11 mouse cellular contexts compared by ENCODE assay signal in the genomic region with DNA sequence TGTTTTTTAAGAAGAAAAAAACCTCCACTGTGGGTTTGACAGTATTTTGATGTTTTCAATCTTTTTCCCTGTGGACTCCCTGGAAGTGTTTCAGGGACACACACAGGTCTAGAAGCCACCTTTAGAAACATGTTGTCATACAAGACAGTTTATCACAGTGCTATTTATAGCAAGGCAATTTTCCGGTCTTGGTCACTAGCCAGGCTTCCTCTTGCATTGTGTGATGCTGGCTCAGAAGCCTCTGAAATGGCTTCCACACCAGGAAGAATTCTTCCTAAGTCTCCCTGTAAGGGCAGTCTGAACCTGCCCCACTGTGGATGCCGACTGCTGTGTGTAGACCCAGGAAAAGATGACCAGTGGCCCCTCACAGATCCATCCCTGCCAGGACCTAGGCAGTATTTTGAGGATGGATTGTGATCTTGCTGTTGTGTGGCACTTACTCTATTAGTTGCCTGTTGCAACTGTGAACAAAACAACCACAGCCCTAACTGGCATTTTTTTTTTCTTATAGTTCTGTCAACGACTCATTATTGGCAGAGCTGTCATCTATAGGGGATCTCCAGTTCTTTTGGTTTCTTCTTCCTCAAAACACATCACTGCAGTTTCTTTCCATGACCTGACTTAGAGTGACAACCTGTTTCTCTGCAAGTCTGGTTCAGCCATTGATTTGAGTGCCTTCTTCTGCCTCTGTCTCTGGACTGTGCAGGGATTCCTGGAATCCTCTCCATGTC. TPM values are rescaled to one million over a fixed set of nuclear protein-coding genes. Genes with fewer than 3 reads are reported as not detected.
DNase-seq lines count a peak whose midpoint lies in the region; ATAC-seq lines count a peak whose summit lies in the region.
"Had no signal": no experiment of that assay in that cellular context is flagged by ENCODE, and none has a peak within 500 bp of the region (broad histone marks: within the 10 kb centered on the region; RNA-seq: fewer than 3 reads in every experiment).

No protein-coding gene starts in this region.

- no peaks in the 10 kb centered on the region for H3K36me3 ChIP-seq in heart, embryonic 15.5 days

- peak overlapping the region; percentile 38; the same call in 1 of the 2 replicates for H3K4me2 ChIP-seq in heart, embryonic 15.5 days

- H3K4me1 ChIP-seq in heart, embryonic 15.5 days (replicated peaks) = peaks cover 15% of the 10 kb centered on the region

- H3K9ac ChIP-seq in heart, embryonic 15.5 days = no peak overlapping the region

- H3K4me3 ChIP-seq in heart, embryonic 15.5 days = no peak overlapping the region

- WGBS in heart, embryonic 15.5 days = 37% methylated on average over 3 of the region's 3 CpGs

- peak; percentile 5 for DNase-seq in adrenal gland, adult 2 months
- no peak for DNase-seq in adrenal gland, adult 18-20 months (ENCODE audit: low spot score in 2 of 2)
- DNase-seq in ovary, adult 18-20 months (ENCODE audit: low spot score) = peak; percentile 7
- no peak for DNase-seq in ovary, postnatal 14 days (ENCODE audit: low spot score)
- DNase-seq in skeletal muscle tissue, adult 2 months (ENCODE audit: low read depth, low spot score) = peak; percentile 23
- DNase-seq in retina, postnatal 1 day = no peak
- no peak for DNase-seq in right cerebral cortex, postnatal 10 days (ENCODE audit: low spot score in 2 of 2)
- DNase-seq: embryo, embryonic 11 days had no signal

- no peaks in the 10 kb centered on the region for H3K9me3 ChIP-seq in heart, embryonic 15.5 days (replicated peaks)

- peak overlapping the region; percentile 82 for H3K27ac ChIP-seq in heart, embryonic 15.5 days

- H3K27me3 ChIP-seq in heart, embryonic 15.5 days = no peaks in the 10 kb centered on the region

- ATAC-seq in heart, embryonic 15.5 days (replicated peaks; ENCODE audit: insufficient number of reproducible peaks, insufficient read depth, low FRiP score, low read depth) = peak; percentile 71; the same call in 1 of the 2 replicates
- ATAC-seq: intestine, postnatal 0 days had no signal

RNA-seq across cellular contexts. Expression of a gene that starts 18.8 kb away (rescaled TPM):
- total RNA-seq in adrenal gland, adult 2 months (2021) = 10 to 100 TPM; 36.5 to 55.8 TPM
- polyA plus RNA-seq in adrenal gland, adult 2 months (2012; rRNA removed) = 12.6 and 15.9 TPM in 2 replicates
- total RNA-seq in adrenal gland, adult 18-20 months (2021) = 10 to 100 TPM; 43.9 to 68.8 TPM
- polyA plus RNA-seq in heart, embryonic 15.5 days (2015; fragmentation: Nextera tagmentation; extraction: Ambion mirVana) = 7.8 TPM in 2 replicates

RNA-seq across cellular contexts. Expression of a gene that starts 19.1 kb away (rescaled TPM):
- 10 to 100 TPM; 24.8 to 29.8 TPM for total RNA-seq in adrenal gland, adult 2 months (2021)
- 126 and 141 TPM in 2 replicates for polyA plus RNA-seq in adrenal gland, adult 2 months (2012; rRNA removed)
- 10 to 100 TPM in 1 of 2 experiments, 1 to 10 TPM in 1; 8.6 to 29.1 TPM for total RNA-seq in adrenal gland, adult 18-20 months (2021)
- 1,372 and 1,424 TPM in 2 replicates for polyA plus RNA-seq in heart, embryonic 15.5 days (2015; fragmentation: Nextera tagmentation; extraction: Ambion mirVana)

RNA-seq across cellular contexts. Expression of a gene that starts 20.4 kb away (rescaled TPM):
- total RNA-seq in adrenal gland, adult 2 months (2021) = 10 to 100 TPM; 22.2 to 52.8 TPM
- polyA plus RNA-seq in adrenal gland, adult 2 months (2012; rRNA removed) = 4.1 and 6.6 TPM in 2 replicates
- 10 to 100 TPM; 33.0 to 84.6 TPM for total RNA-seq in adrenal gland, adult 18-20 months (2021)
- polyA plus RNA-seq in heart, embryonic 15.5 days (2015; fragmentation: Nextera tagmentation; extraction: Ambion mirVana) = 6.2 and 11.6 TPM in 2 replicates

RNA-seq across cellular contexts. Expression of a gene that starts 40.8 kb away (rescaled TPM):
- total RNA-seq in adrenal gland, adult 2 months (2021) = 100 to 1,000 TPM; 165 to 190 TPM
- 4.5 TPM in 1 of 2 replicates, not detected in the other for polyA plus RNA-seq in adrenal gland, adult 2 months (2012; rRNA removed)
- total RNA-seq in adrenal gland, adult 18-20 months (2021) = 100 to 1,000 TPM; 185 to 195 TPM
- polyA plus RNA-seq in heart, embryonic 15.5 days (2015; fragmentation: Nextera tagmentation; extraction: Ambion mirVana) = not detected in 2 replicates
- polyA plus RNA-seq: intestine, postnatal 0 days; liver, adult 2 months had no signal

RNA-seq across cellular contexts. Expression of a gene that starts 42.1 kb away (rescaled TPM):
- total RNA-seq in adrenal gland, adult 2 months (2021) = 10 to 100 TPM; 16.1 to 19.4 TPM
- not detected in 2 replicates for polyA plus RNA-seq in adrenal gland, adult 2 months (2012; rRNA removed)
- total RNA-seq in adrenal gland, adult 18-20 months (2021) = 10 to 100 TPM in 1 of 2 experiments, 1 to 10 TPM in 1; 3.6 to 44.2 TPM
- polyA plus RNA-seq in heart, embryonic 15.5 days (2015; fragmentation: Nextera tagmentation; extraction: Ambion mirVana) = 3.5 TPM in 1 of 2 replicates, not detected in the other
- polyA plus RNA-seq: intestine, postnatal 0 days; liver, adult 2 months had no signal

Comparison
In these comparisons a context has a peak if more than half of its experiments do, and no peak if none do; other contexts are left out.
1. DNase-seq: peak in adrenal gland, adult 2 months (single experiment), ovary, adult 18-20 months (single experiment) and skeletal muscle tissue, adult 2 months (single experiment); none in adrenal gland, adult 18-20 months (0 of 2), ovary, postnatal 14 days (single experiment), retina, postnatal 1 day (single experiment) and right cerebral cortex, postnatal 10 days (0 of 2).